Mouse (Mus musculus) layer of hippocampus, adult 18-20 months (tissue): Measurements from ENCODE around the gene Sh2d2a. TPM values are rescaled to one million over a fixed set of nuclear protein-coding genes. Genes with fewer than 3 reads are reported as not detected.

ENCODE experiments used
- total RNA-seq, 2 experiments: library from RNA; stranded (reverse); gene quantifications; 2 replicates each; pipeline ENCODE4 v1.2.3; 2021

Gene Sh2d2a
- total RNA-seq, 2 experiments from 2014 or later, result not detected

Other genes starting within 250 kb of the Sh2d2a start
- gene Arhgef11, start 229.2 kb upstream of the Sh2d2a start, total RNA-seq, result 10 to 100 TPM; 59.9 to 60.5 TPM
- gene Lrrc71, start 98.1 kb upstream of the Sh2d2a start, total RNA-seq, result 1 to 10 TPM in 1 of 2 experiments, under 1 TPM in 1; 0.89 to 1.1 TPM
- under 1 TPM; 0.25 to 0.32 TPM for gene Ntrk1, start 51.6 kb upstream of the Sh2d2a start, total RNA-seq
- under 1 TPM; 0.15 TPM for gene Insrr, start 49.8 kb upstream of the Sh2d2a start, total RNA-seq
- 10 to 100 TPM in 1 of 2 experiments, 1 to 10 TPM in 1; 7.1 to 11.6 TPM for gene Pear1, start 22.4 kb upstream of the Sh2d2a start, total RNA-seq
- 10 to 100 TPM; 56.0 to 61.0 TPM for gene Prcc, start 38.9 kb downstream of the Sh2d2a start, total RNA-seq
- gene Hdgf, start 59.6 kb downstream of the Sh2d2a start, total RNA-seq, result 100 to 1,000 TPM; 144 to 153 TPM
- 10 to 100 TPM; 52.3 to 55.2 TPM for gene Mrpl24, start 72.8 kb downstream of the Sh2d2a start, total RNA-seq
- gene Isg20l2, start 83.6 kb downstream of the Sh2d2a start, total RNA-seq, result 10 to 100 TPM; 13.9 to 15.1 TPM
- 10 to 100 TPM; 22.3 to 22.8 TPM for gene Rrnad1, start 84.0 kb downstream of the Sh2d2a start, total RNA-seq
- 1 to 10 TPM; 1.4 to 2.6 TPM for gene Crabp2, start 101.9 kb downstream of the Sh2d2a start, total RNA-seq
- 1 to 10 TPM; 3.6 to 4.7 TPM for gene Nes, start 124.3 kb downstream of the Sh2d2a start, total RNA-seq
- gene Bcan, start 153.5 kb downstream of the Sh2d2a start, total RNA-seq, result 100 to 1,000 TPM; 281 to 298 TPM
- gene Hapln2, start 180.8 kb downstream of the Sh2d2a start, total RNA-seq, result 10 to 100 TPM; 33.0 to 33.4 TPM
- 10 to 100 TPM; 16.3 to 16.5 TPM for gene Gpatch4, start 196.4 kb downstream of the Sh2d2a start, total RNA-seq
- gene Naxe, start 211.7 kb downstream of the Sh2d2a start, total RNA-seq, result 10 to 100 TPM; 81.9 to 82.9 TPM
- not detected for gene Ttc24, start 231.5 kb downstream of the Sh2d2a start, total RNA-seq
- gene Iqgap3, start 235.2 kb downstream of the Sh2d2a start, total RNA-seq, result under 1 TPM; 0.13 to 0.22 TPM